Mouse (Mus musculus) MEL (cell line): ENCODE data around the gene Slc13a2. TPM values are rescaled to one million over a fixed set of nuclear protein-coding genes. Genes with fewer than 3 reads are reported as not detected.
A peak's percentile ranks its signal among the peaks of the same experiment; 100 is the strongest.

ENCODE experiments used
- DNase-seq: peaks from one replicate; pipeline ENCODE4 v3.0.0; 2011; ENCODE audit warnings: low read depth, low spot score
- H3K27ac ChIP-seq: 2 replicates; pipeline ENCODE4 v1.5.1; 2012; ENCODE audit warnings: low read depth, mild to moderate bottlenecking, control low read depth, low read length, moderate library complexity; ENCODE audit not compliant: control insufficient read depth
- H3K27me3 ChIP-seq, 2 experiments: fragments of 150-350 bp in 1 of 2; sonication (generic) in 1 of 2; 2 replicates each; pipeline ENCODE4 v1.6.1; 2012; ENCODE audit warnings: low read length in 2 of 2, mild to moderate bottlenecking in 2 of 2, improper control_type of control experiment in 1 of 2, moderate library complexity in 1 of 2; ENCODE audit not compliant: insufficient read depth in 2 of 2, control insufficient read depth in 1 of 2
- H3K36me3 ChIP-seq, 2 experiments: 2 replicates each; pipeline ENCODE4 v1.6.1; 2012 to 2014; ENCODE audit warnings: low read length in 2 of 2, improper control_type of control experiment in 1 of 2, inconsistent platforms in 1 of 2, mild to moderate bottlenecking in 1 of 2; ENCODE audit not compliant: insufficient read depth in 2 of 2, control insufficient read depth in 1 of 2
- H3K4me1 ChIP-seq, 2 experiments: fragments of 150-350 bp in 1 of 2; sonication (generic) in 1 of 2; 2 replicates each; pipeline ENCODE4 v1.6.1; 2012; ENCODE audit warnings: low read length in 2 of 2, improper control_type of control experiment in 1 of 2, mild to moderate bottlenecking in 1 of 2; ENCODE audit not compliant: insufficient read depth in 2 of 2, control insufficient read depth in 1 of 2
- H3K4me3 ChIP-seq, 2 experiments: fragments of 150-350 bp in 1 of 2; sonication (generic) in 1 of 2; 2 replicates each; pipeline ENCODE4 v1.5.1; 2012; ENCODE audit warnings: low read depth in 2 of 2, low read length in 2 of 2, mild to moderate bottlenecking in 2 of 2, moderate library complexity in 2 of 2, control low read depth in 1 of 2, improper control_type of control experiment in 1 of 2; ENCODE audit not compliant: control insufficient read depth in 1 of 2, insufficient read depth in 1 of 2
- H3K79me2 ChIP-seq: 2 replicates; pipeline ENCODE4 v1.6.1; 2012; ENCODE audit warnings: mild to moderate bottlenecking, low read length, moderate library complexity; ENCODE audit not compliant: control insufficient read depth, poor library complexity, insufficient read depth
- H3K9ac ChIP-seq: 2 replicates; pipeline ENCODE4 v1.6.1; 2012; ENCODE audit warnings: low read depth, mild to moderate bottlenecking, control low read depth, low read length, moderate library complexity; ENCODE audit not compliant: control insufficient read depth, poor library complexity, severe bottlenecking
- H3K9me3 ChIP-seq: fragments of 150-350 bp; sonication (generic); replicated peaks from 2 replicates; pipeline ENCODE4 v1.6.1; 2012; ENCODE audit warnings: mild to moderate bottlenecking, low read length, improper control_type of control experiment, moderate library complexity; ENCODE audit not compliant: insufficient read depth
- CHD1 ChIP-seq: IDR thresholded peaks from 2 replicates; pipeline ENCODE4 v1.6.1; 2012; ENCODE audit warnings: low read depth, mild to moderate bottlenecking, inconsistent platforms, low read length, improper control_type of control experiment
- CHD2 ChIP-seq: IDR thresholded peaks from 2 replicates; pipeline ENCODE4 v1.6.1; 2011; ENCODE audit warnings: low read length, improper control_type of control experiment
- CTCF ChIP-seq, 3 experiments: IDR thresholded peaks in 2 of 3; conservative IDR thresholded peaks in 1 of 3; 2 replicates each; pipeline ENCODE4 v1.5.1; 2011 to 2012; ENCODE audit warnings: low read length in 3 of 3, low read depth in 2 of 3, mild to moderate bottlenecking in 2 of 3, improper control_type of control experiment in 1 of 3, inconsistent platforms in 1 of 3, mixed read lengths in 1 of 3, moderate library complexity in 1 of 3; ENCODE audit not compliant: control insufficient read depth in 1 of 3, insufficient read depth in 1 of 3, poor library complexity in 1 of 3, severe bottlenecking in 1 of 3
- ELF1 ChIP-seq: IDR thresholded peaks from 2 replicates; pipeline ENCODE4 v1.6.1; 2014; ENCODE audit warnings: low read depth, mild to moderate bottlenecking, inconsistent platforms, low read length, improper control_type of control experiment, moderate library complexity
- EP300 ChIP-seq, 2 experiments: IDR thresholded peaks; 2 replicates each; pipeline ENCODE4 v1.6.1; 2011; ENCODE audit warnings: improper control_type of control experiment in 2 of 2, low read length in 2 of 2, low read depth in 1 of 2, mild to moderate bottlenecking in 1 of 2
- ETS1 ChIP-seq: IDR thresholded peaks from 2 replicates; pipeline ENCODE4 v1.6.1; 2012; ENCODE audit warnings: low read depth, mild to moderate bottlenecking, inconsistent platforms, low read length, improper control_type of control experiment, moderate library complexity
- GABPA ChIP-seq: IDR thresholded peaks from 2 replicates; pipeline ENCODE4 v1.6.1; 2012; ENCODE audit warnings: low read depth, mild to moderate bottlenecking, inconsistent platforms, low read length, improper control_type of control experiment, moderate library complexity
- GATA1 ChIP-seq: IDR thresholded peaks from 2 replicates; pipeline ENCODE4 v1.6.1; 2011; ENCODE audit warnings: low read depth, low read length, improper control_type of control experiment
- JUND ChIP-seq: IDR thresholded peaks from 2 replicates; pipeline ENCODE4 v1.6.1; 2011; ENCODE audit warnings: low read depth, mild to moderate bottlenecking, improper control_type of control experiment, low read length
- MAFK ChIP-seq: IDR thresholded peaks from 2 replicates; pipeline ENCODE4 v1.6.1; 2011; ENCODE audit warnings: low read depth, mild to moderate bottlenecking, low read length, improper control_type of control experiment, borderline replicate concordance
- MAX ChIP-seq: IDR thresholded peaks from 2 replicates; pipeline ENCODE4 v1.6.1; 2011; ENCODE audit warnings: low read length, improper control_type of control experiment
- MAZ ChIP-seq: IDR thresholded peaks from 2 replicates; pipeline ENCODE4 v1.6.1; 2012; ENCODE audit warnings: low read depth, mild to moderate bottlenecking, inconsistent platforms, low read length, improper control_type of control experiment
- MYB ChIP-seq: IDR thresholded peaks from 2 replicates; pipeline ENCODE4 v1.6.1; 2011; ENCODE audit warnings: mild to moderate bottlenecking, low read depth, low read length, improper control_type of control experiment
- MYC ChIP-seq: IDR thresholded peaks from 2 replicates; pipeline ENCODE4 v1.6.1; 2011; ENCODE audit warnings: low read depth, mild to moderate bottlenecking, low read length, improper control_type of control experiment, moderate library complexity
- POLR2AphosphoS2 ChIP-seq: IDR thresholded peaks from 2 replicates; pipeline ENCODE4 v1.6.1; 2011; ENCODE audit warnings: low read length, improper control_type of control experiment
- POLR2AphosphoS5 ChIP-seq: IDR thresholded peaks from 2 replicates; pipeline ENCODE4 v1.6.1; 2012; ENCODE audit warnings: low read depth, borderline replicate concordance, mild to moderate bottlenecking, inconsistent platforms, low read length, moderate library complexity, mixed read lengths
- SIN3A ChIP-seq: IDR thresholded peaks from 2 replicates; pipeline ENCODE4 v1.6.1; 2012; ENCODE audit warnings: low read length, improper control_type of control experiment, inconsistent platforms
- SMC3 ChIP-seq: IDR thresholded peaks from 2 replicates; pipeline ENCODE4 v1.6.1; 2011; ENCODE audit warnings: low read depth, low read length, improper control_type of control experiment
- TAL1 ChIP-seq: IDR thresholded peaks from 2 replicates; pipeline ENCODE4 v1.6.1; 2012; ENCODE audit warnings: mild to moderate bottlenecking, inconsistent platforms, low read length, moderate library complexity, mixed read lengths
- TBP ChIP-seq: IDR thresholded peaks from 2 replicates; pipeline ENCODE4 v1.8.0; 2011; ENCODE audit warnings: low read depth, low read length, improper control_type of control experiment
- ZKSCAN1 ChIP-seq: IDR thresholded peaks from 2 replicates; pipeline ENCODE4 v1.6.1; 2012; ENCODE audit warnings: low read depth, mild to moderate bottlenecking, inconsistent platforms, low read length, improper control_type of control experiment, moderate library complexity
- ZMIZ1 ChIP-seq: IDR thresholded peaks from 2 replicates; pipeline ENCODE4 v1.6.1; 2012; ENCODE audit warnings: low read depth, mild to moderate bottlenecking, inconsistent platforms, low read length, improper control_type of control experiment, moderate library complexity
- ZNF384 ChIP-seq: IDR thresholded peaks from 2 replicates; pipeline ENCODE4 v1.6.1; 2012; ENCODE audit warnings: low read depth, mild to moderate bottlenecking, inconsistent platforms, low read length, improper control_type of control experiment
- polyA plus RNA-seq, 2 experiments: library from polyadenylated mRNA; stranded (reverse) in 1 of 2; unstranded in 1 of 2; fragments of >175 nt in 1 of 2; fragments of >200 nt in 1 of 2; gene quantifications; 2 replicates each; pipeline versions ENCODE4 v1.2.1 to v1.2.4; 2012; ENCODE audit warnings: low replicate concordance in 2 of 2, low read depth in 1 of 2; ENCODE audit not compliant: insufficient read length in 2 of 2, insufficient read depth in 1 of 2, missing spikeins in 1 of 2
- total RNA-seq: library from RNA; depleted of rRNA; stranded (reverse); fragments of 300-350 nt; gene quantifications from 2 replicates; pipeline ENCODE4 v1.2.3, GENCODE M21; 2012

The Slc13a2 gene
- total and polyA plus RNA-seq, 3 experiments, result not detected

DNA sequence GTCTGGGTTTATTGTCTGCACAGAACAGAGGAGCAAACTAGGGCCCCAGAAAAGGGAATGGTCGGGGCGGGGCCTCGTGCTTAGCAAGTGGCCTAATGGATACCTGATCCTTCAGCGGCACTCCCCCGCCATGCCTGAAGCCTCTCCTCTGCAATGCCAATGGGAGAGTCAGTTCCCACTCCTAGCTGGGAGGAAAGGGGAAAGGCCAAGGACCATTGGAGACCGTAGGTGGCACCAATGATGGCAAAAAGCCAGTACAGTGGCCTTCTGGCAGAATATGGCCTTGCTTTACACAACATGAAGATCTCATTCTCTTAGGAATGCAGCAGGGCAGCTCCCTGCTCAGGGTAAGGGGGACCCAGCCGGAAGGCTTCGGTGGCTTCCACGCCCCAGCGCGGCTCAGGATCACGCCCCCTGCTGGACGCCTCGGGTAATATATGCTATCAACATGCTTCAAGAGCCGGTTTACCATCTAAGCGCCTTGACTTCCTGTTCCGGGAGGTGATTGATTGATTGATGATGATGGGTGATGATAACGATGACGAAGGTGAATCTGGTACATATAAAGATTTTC, 13.8 kb upstream of the Slc13a2 start (continued):
- TF ChIP-seq POLR2AphosphoS5, result no peak
- TF ChIP-seq MYC, result no peak
- peak; percentile 72 for TF ChIP-seq GATA1
- TF ChIP-seq MAX, result peak; percentile 20; the same call in 1 of the 2 replicates
- TF ChIP-seq MAFK, result no peak
- TF ChIP-seq JUND, result no peak
- TF ChIP-seq ETS1, result no peak
- no peak for TF ChIP-seq CHD1

DNA sequence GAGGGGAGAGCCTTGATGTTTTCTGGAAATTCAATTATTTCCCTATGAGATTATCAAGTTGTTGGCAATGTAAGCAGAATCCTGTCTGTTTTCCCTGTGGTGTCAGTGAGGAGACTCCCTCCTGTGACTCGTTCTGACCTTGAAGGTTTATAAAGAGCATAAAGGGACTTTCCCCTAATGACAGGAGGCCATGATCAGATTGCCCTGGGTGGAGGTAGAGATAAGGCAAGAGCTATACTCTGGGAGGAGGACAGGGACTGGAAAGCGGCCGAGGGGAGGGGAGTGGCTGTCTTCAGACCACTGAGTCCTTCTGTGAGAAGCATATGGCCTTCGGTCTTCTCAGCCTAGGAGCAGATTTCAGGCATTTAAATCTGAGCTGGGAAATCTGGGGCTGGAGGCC, 12.0 kb upstream of the Slc13a2 start:
- H3K9ac ChIP-seq, result no peak overlapping the region
- H3K79me2 ChIP-seq, result no peaks in the 10 kb centered on the region
- TF ChIP-seq POLR2AphosphoS2, result no peak
- TF ChIP-seq SMC3, result no peak
- no peak for TF ChIP-seq MYB
- peak; percentile 34; the same call in 1 of the 2 replicates for TF ChIP-seq GATA1
- TF ChIP-seq CHD2, result no peak
- H3K4me3 ChIP-seq, result no peak overlapping the region
- no peaks in the 10 kb centered on the region for H3K9me3 ChIP-seq
- H3K36me3 ChIP-seq, result peaks cover 0 to 8% of the 10 kb centered on the region in 2 experiments; a peak in 1 of 4 replicates
- peaks cover 0 to 2% of the 10 kb centered on the region in 2 experiments; a peak in 1 of 4 replicates for H3K27me3 ChIP-seq
- no peak for DNase-seq
- peaks cover 0 to 19% of the 10 kb centered on the region in 2 experiments; a peak in 2 of 4 replicates for H3K4me1 ChIP-seq
- H3K27ac ChIP-seq, result no peak overlapping the region

DNA sequence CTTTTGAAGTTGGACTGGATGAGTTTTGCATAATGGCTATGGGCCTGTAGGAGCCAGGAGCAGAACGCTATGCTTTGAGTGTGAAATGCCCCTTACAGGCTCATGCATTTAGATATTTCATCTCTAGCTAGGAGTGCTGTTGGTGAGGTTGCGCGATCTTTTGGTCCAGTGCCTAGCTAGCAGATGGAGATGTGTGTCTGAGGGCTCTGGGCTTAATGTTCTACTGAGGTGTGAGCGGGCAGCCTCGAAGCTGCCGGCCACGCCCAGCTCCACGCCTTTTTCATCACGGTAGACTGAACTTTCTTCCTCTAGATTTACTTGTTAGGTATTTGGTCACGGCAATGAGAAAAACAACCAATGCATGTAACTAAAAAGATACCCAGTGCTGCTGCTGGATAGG, 9.2 kb upstream of the Slc13a2 start:
- peak; percentile 44 for DNase-seq
- TF ChIP-seq TBP (no peak), ETS1 (no peak), MAZ (no peak), POLR2AphosphoS5 (no peak), SIN3A (no peak), MAFK (no peak), GABPA (no peak), ZNF384 (no peak), TAL1 (no peak), ZKSCAN1 (no peak), CHD1 (no peak), EP300 (IDR thresholded peaks at IDR 0.05; ENCODE audit: low read depth in 1 of 2, low read length in 2 of 2) (no peak), ZMIZ1 (no peak), CTCF (IDR thresholded peaks at IDR 0.05 in 2 of 3, conservative IDR thresholded peaks at IDR 0.05 in 1 of 3; ENCODE audit: control insufficient read depth in 1 of 3, insufficient read depth in 1 of 3, low read depth in 2 of 3, low read length in 3 of 3, poor library complexity in 1 of 3, severe bottlenecking in 1 of 3) (no peak), ELF1 (no peak)
- Histone ChIP-seq H3K79me2 (no peaks in the 10 kb centered on the region), H3K36me3 (peaks cover 0 to 8% of the 10 kb centered on the region in 2 experiments; a peak in 1 of 4 replicates), H3K27me3 (peaks cover 1 to 2% of the 10 kb centered on the region in 2 experiments; a peak in 1 of 4 replicates), H3K9ac (no peak overlapping the region), H3K4me1 (peaks cover 0 to 19% of the 10 kb centered on the region in 2 experiments; a peak in 2 of 4 replicates), H3K27ac (no peak overlapping the region), H3K9me3 (no peaks in the 10 kb centered on the region), H3K4me3 (no peak overlapping the region; a peak in 1 of 4 replicates)
